Mouse (Mus musculus) liver, embryonic 14.5 days (tissue): Measurements from ENCODE around the gene Slk.

ENCODE experiments used
- CTCF ChIP-seq: IDR thresholded peaks from 2 replicates; pipeline ENCODE4 v1.5.1; 2016; ENCODE audit warnings: antibody characterized with exemption, low read depth, control low read depth
- EP300 ChIP-seq: IDR thresholded peaks from 2 replicates; pipeline ENCODE4 v1.6.1; 2016; ENCODE audit warnings: antibody characterized with exemption, low read depth

GRCm38 (mm10) chr19:47534131-47534530, 45.3 kb upstream of the Slk start:
- TF ChIP-seq CTCF: no peak
- no peak for TF ChIP-seq EP300
